15 mouse cellular contexts compared by ENCODE assay signal in the genomic region with DNA sequence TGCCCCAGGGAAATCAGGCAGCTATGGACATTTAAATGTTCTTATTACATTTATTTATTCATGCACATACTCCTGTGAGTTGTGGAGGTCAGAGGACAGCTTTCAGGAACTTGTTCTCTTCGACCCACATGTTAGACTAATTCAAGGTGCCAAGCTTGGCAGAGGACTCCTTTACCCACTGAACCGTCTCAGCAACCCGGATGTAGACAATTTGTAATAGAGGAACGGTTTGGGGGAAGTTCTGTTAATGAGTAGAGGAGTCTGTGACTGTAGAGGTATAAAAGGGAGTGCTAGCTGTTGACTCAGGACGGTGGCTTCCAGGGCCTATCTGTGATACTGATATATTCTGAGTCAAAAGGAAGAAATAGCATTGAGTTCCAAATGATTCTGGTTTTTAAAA.
DNase-seq lines count a peak whose midpoint lies in the region; ATAC-seq and TF ChIP-seq lines count a peak whose summit lies in the region.
"Had no signal": no experiment of that assay in that cellular context is flagged by ENCODE, and none has a peak within 500 bp of the region (broad histone marks: within the 10 kb centered on the region; RNA-seq: fewer than 3 reads in every experiment).

No protein-coding gene starts in this region.

- ATAC-seq in heart, embryonic 13.5 days (ENCODE audit: extremely low read depth, insufficient number of reproducible peaks, low FRiP score, low TSS enrichment) = no peak
- ATAC-seq in lung, postnatal 0 days = no peak
- ATAC-seq in midbrain, embryonic 16.5 days = no peak

- no peak overlapping the region for H3K9ac ChIP-seq in heart, embryonic 13.5 days
- H3K9ac ChIP-seq in lung, postnatal 0 days (replicated peaks; ENCODE audit: low read depth) = no peak overlapping the region
- no peak overlapping the region for H3K9ac ChIP-seq in midbrain, embryonic 16.5 days (ENCODE audit: low read depth, low read length)
- H3K9ac ChIP-seq: limb, embryonic 15.5 days had no signal

- H3K4me2 ChIP-seq in heart, embryonic 13.5 days = no peak overlapping the region
- no peak overlapping the region for H3K4me2 ChIP-seq in lung, postnatal 0 days (replicated peaks; ENCODE audit: low read depth, low read length)
- H3K4me2 ChIP-seq in midbrain, embryonic 16.5 days (ENCODE audit: low read length) = no peak overlapping the region
- H3K4me2 ChIP-seq: limb, embryonic 15.5 days had no signal

- H3K9me3 ChIP-seq in heart, embryonic 13.5 days = no peaks in the 10 kb centered on the region
- no peaks in the 10 kb centered on the region for H3K9me3 ChIP-seq in lung, postnatal 0 days (ENCODE audit: low read length)
- no peaks in the 10 kb centered on the region for H3K9me3 ChIP-seq in midbrain, embryonic 16.5 days (replicated peaks; ENCODE audit: control insufficient read depth, low read length, poor library complexity, severe bottlenecking)
- H3K9me3 ChIP-seq: hindbrain, embryonic 10.5 days; limb, embryonic 15.5 days had no signal

- H3K4me1 ChIP-seq in heart, embryonic 13.5 days = peaks cover 61% of the 10 kb centered on the region
- no peaks in the 10 kb centered on the region; the same call in 1 of the 2 replicates for H3K4me1 ChIP-seq in lung, postnatal 0 days (ENCODE audit: insufficient read depth, low read depth, low read length)
- no peaks in the 10 kb centered on the region for H3K4me1 ChIP-seq in midbrain, embryonic 16.5 days (ENCODE audit: control insufficient read depth, insufficient read depth, low read length)
- H3K4me1 ChIP-seq: hindbrain, embryonic 10.5 days; limb, embryonic 15.5 days had no signal

- H3K36me3 ChIP-seq in heart, embryonic 13.5 days = no peaks in the 10 kb centered on the region
- no peaks in the 10 kb centered on the region for H3K36me3 ChIP-seq in lung, postnatal 0 days (ENCODE audit: insufficient read depth, low read length)
- no peaks in the 10 kb centered on the region for H3K36me3 ChIP-seq in midbrain, embryonic 16.5 days (ENCODE audit: control insufficient read depth, insufficient read depth, low read length)
- H3K36me3 ChIP-seq: hindbrain, embryonic 10.5 days; limb, embryonic 15.5 days had no signal

- H3K27me3 ChIP-seq in heart, embryonic 13.5 days (replicated peaks) = no peaks in the 10 kb centered on the region
- no peaks in the 10 kb centered on the region for H3K27me3 ChIP-seq in lung, postnatal 0 days (replicated peaks; ENCODE audit: insufficient read depth, low read length)
- no peaks in the 10 kb centered on the region for H3K27me3 ChIP-seq in midbrain, embryonic 16.5 days (ENCODE audit: control insufficient read depth, insufficient read depth, low read depth, low read length)
- H3K27me3 ChIP-seq: limb, embryonic 15.5 days had no signal

- H3K4me3 ChIP-seq in heart, embryonic 13.5 days = no peak overlapping the region
- no peak overlapping the region for H3K4me3 ChIP-seq in lung, postnatal 0 days (ENCODE audit: low read depth, low read length)
- H3K4me3 ChIP-seq in midbrain, embryonic 16.5 days (ENCODE audit: low read depth, low read length) = no peak overlapping the region
- H3K4me3 ChIP-seq: hindbrain, embryonic 10.5 days; limb, embryonic 15.5 days had no signal

- no peak for TF ChIP-seq EP300 in lung, postnatal 0 days (IDR thresholded peaks at IDR 0.05)

- DNase-seq in heart, postnatal 4 days = no peak
- DNase-seq in lung, postnatal 0 days (ENCODE audit: low spot score) = peak; percentile 26
- no peak for DNase-seq in lung, postnatal 36 days
- peak; percentile 65 for DNase-seq in kidney, postnatal 10 days
- DNase-seq in yolk sac, embryonic 10.5 days (ENCODE audit: low spot score) = peak; percentile 29
- DNase-seq in testis, postnatal 10 days (ENCODE audit: low spot score) = no peak
- DNase-seq: adrenal gland, adult 8-10 months; cerebellum, adult 8-10 months; embryo, embryonic 11 days; midbrain, embryonic 14.5 days; right cerebral cortex, postnatal 4 days had no signal

- no peak for TF ChIP-seq CTCF in lung, postnatal 0 days (IDR thresholded peaks at IDR 0.05)

- H3K27ac ChIP-seq in heart, embryonic 13.5 days (replicated peaks) = peak overlapping the region; percentile 40
- H3K27ac ChIP-seq in lung, postnatal 0 days (ENCODE audit: low read length) = peak overlapping the region; percentile 57; the same call in 1 of the 2 replicates
- H3K27ac ChIP-seq in midbrain, embryonic 16.5 days (ENCODE audit: low read length) = no peak overlapping the region
- H3K27ac ChIP-seq: hindbrain, embryonic 10.5 days; limb, embryonic 15.5 days had no signal

- WGBS in heart, embryonic 13.5 days = 49% methylated on average over 5 of the region's 5 CpGs
- 18% methylated on average over 5 of the region's 5 CpGs for WGBS in lung, postnatal 0 days
- WGBS in midbrain, embryonic 16.5 days = 80% methylated on average over 5 of the region's 5 CpGs

Comparison
In these comparisons a context has a peak if more than half of its experiments do, and no peak if none do; other contexts are left out.
1. DNase-seq: peak in lung, postnatal 0 days (single experiment), kidney, postnatal 10 days (single experiment) and yolk sac, embryonic 10.5 days (single experiment); none in heart, postnatal 4 days (single experiment), lung, postnatal 36 days (single experiment) and testis, postnatal 10 days (single experiment).